Mouse (Mus musculus): Measurements from ENCODE around the gene Sirt7. TPM values are rescaled to one million over a fixed set of nuclear protein-coding genes. Genes with fewer than 3 reads are reported as not detected.

Gene Sirt7
- polyA plus RNA-seq, 3 experiments from 2014 or later, result 55.1 to 61.4 (median 60.4) TPM

- ATAC-seq, result no peak
Observed at GRCm38 (mm10) chr11:120634810-120635209, 9.8 kb upstream of the Sirt7 start.

GRCm38 (mm10) chr11:120633520-120634343, 8.7 kb upstream of the Sirt7 start, which contains the start of gene Mafg:
Gene Mafg, minus strand, starts transcription at chr11:120633600.
- ATAC-seq, result peak; percentile 57

GRCm38 (mm10) chr11:120632559-120633519, 7.8 kb upstream of the Sirt7 start:
- no peak for ATAC-seq

- ATAC-seq, result no peak
Observed at GRCm38 (mm10) chr11:120631726-120632448, 6.8 kb upstream of the Sirt7 start.

- ATAC-seq, result peak; percentile 52
Observed at GRCm38 (mm10) chr11:120630881-120631725, 6.1 kb upstream of the Sirt7 start.

- ATAC-seq, result no peak
Observed at GRCm38 (mm10) chr11:120630401-120630871, 5.4 kb upstream of the Sirt7 start.

- no peak for ATAC-seq
Observed at GRCm38 (mm10) chr11:120629911-120630310, 4.9 kb upstream of the Sirt7 start.

- peak; percentile 18 for ATAC-seq
Observed at GRCm38 (mm10) chr11:120629341-120629730, 4.3 kb upstream of the Sirt7 start.

GRCm38 (mm10) chr11:120628601-120629340, 3.7 kb upstream of the Sirt7 start:
- ATAC-seq, result no peak

GRCm38 (mm10) chr11:120627468-120628300, 2.6 kb upstream of the Sirt7 start:
- peak; percentile 43 for ATAC-seq

- ATAC-seq, result no peak
Observed at GRCm38 (mm10) chr11:120626785-120627467, 1.9 kb upstream of the Sirt7 start.

- peak; percentile 70 for ATAC-seq
Observed at GRCm38 (mm10) chr11:120624680-120625111, 344 bp downstream of the Sirt7 start.

GRCm38 (mm10) chr11:120623961-120624679, 920 bp downstream of the Sirt7 start:
- peak; percentile 30 for ATAC-seq

GRCm38 (mm10) chr11:120622805-120623204, 2.2 kb downstream of the Sirt7 start:
- no peak for ATAC-seq

- no peak for ATAC-seq
Observed at GRCm38 (mm10) chr11:120620195-120620594, 4.8 kb downstream of the Sirt7 start.

GRCm38 (mm10) chr11:120618619-120619535, 6.2 kb downstream of the Sirt7 start:
- no peak for ATAC-seq

- ATAC-seq, result peak; percentile 94
Observed at GRCm38 (mm10) chr11:120617519-120618112, 7.4 kb downstream of the Sirt7 start, which contains the start of gene Pcyt2. Gene Pcyt2, minus strand, starts transcription at chr11:120617936.
